Mouse (Mus musculus) embryonic facial prominence, embryonic 11.5 days (tissue): ENCODE data around the gene Cpsf2. TPM values are rescaled to one million over a fixed set of nuclear protein-coding genes. Genes with fewer than 3 reads are reported as not detected.

Experiments
- ATAC-seq: fragments of 200-750 bp; cut with Nextera tagmentation; replicated peaks from 2 replicates; pipeline ENCODE4 v1.8.0; 2017; ENCODE audit warnings: low read depth; ENCODE audit not compliant: insufficient number of reproducible peaks, low FRiP score, low TSS enrichment
- DNase-seq: peaks from one replicate; pipeline ENCODE4 v3.0.0-alpha.2; 2015; ENCODE audit warnings: low spot score
- H3K27ac ChIP-seq: fragments of 300-500 bp; sonication (generic); replicated peaks from 2 replicates; pipeline ENCODE4 v1.5.1; 2014; ENCODE audit warnings: mild to moderate bottlenecking, low read depth, low read length, control low read depth
- H3K27me3 ChIP-seq: fragments of 300-500 bp; sonication (generic); 2 replicates; pipeline ENCODE4 v1.6.1; 2014; ENCODE audit warnings: mild to moderate bottlenecking, low read length, moderate library complexity, mixed read lengths; ENCODE audit not compliant: control insufficient read depth, insufficient read depth
- H3K36me3 ChIP-seq: fragments of 300-500 bp; sonication (generic); replicated peaks from 2 replicates; pipeline ENCODE4 v1.6.1; 2014; ENCODE audit warnings: low read depth, mild to moderate bottlenecking, low read length, moderate library complexity, mixed read lengths; ENCODE audit not compliant: control insufficient read depth, insufficient read depth
- H3K4me1 ChIP-seq: fragments of 300-500 bp; sonication (generic); 2 replicates; pipeline ENCODE4 v1.6.1; 2014; ENCODE audit warnings: low read length, mixed read lengths; ENCODE audit not compliant: control insufficient read depth, insufficient read depth
- H3K4me2 ChIP-seq: fragments of 300-500 bp; sonication (generic); 2 replicates; pipeline ENCODE4 v1.6.1; 2014; ENCODE audit warnings: low read depth, mild to moderate bottlenecking, control low read depth, low read length, moderate library complexity
- H3K4me3 ChIP-seq: fragments of 300-500 bp; sonication (generic); 2 replicates; pipeline ENCODE4 v1.5.1; 2014; ENCODE audit warnings: low read depth, low read length, control low read depth
- H3K9ac ChIP-seq: fragments of 300-500 bp; sonication (generic); replicated peaks from 2 replicates; pipeline ENCODE4 v1.6.1; 2014; ENCODE audit warnings: mild to moderate bottlenecking, control low read depth, low read length
- H3K9me3 ChIP-seq: fragments of 300-500 bp; sonication (generic); replicated peaks from 2 replicates; pipeline ENCODE4 v1.6.1; 2016; ENCODE audit warnings: mild to moderate bottlenecking, low read length, inconsistent platforms, mixed read lengths; ENCODE audit not compliant: control insufficient read depth
- WGBS: fragments of 180-500 bp; shearing (Covaris S2); extraction: QIAGEN DNeasy Blood & Tissue Kit; methylation state at CpG from one replicate; pipeline ENCODE4 v1.1.7; 2014; 5-methylcytosine and 5-hydroxymethylcytosine counted together
- polyA plus RNA-seq: library from polyadenylated mRNA; unstranded; fragments of >200 nt; fragmentation: Nextera tagmentation; extraction: Ambion mirVana; gene quantifications from 2 replicates; pipeline ENCODE4 v1.2.1, GENCODE M21; 2014

The Cpsf2 gene
- polyA plus RNA-seq, 1 experiment from 2014 or later, result 46.5 TPM

DNA sequence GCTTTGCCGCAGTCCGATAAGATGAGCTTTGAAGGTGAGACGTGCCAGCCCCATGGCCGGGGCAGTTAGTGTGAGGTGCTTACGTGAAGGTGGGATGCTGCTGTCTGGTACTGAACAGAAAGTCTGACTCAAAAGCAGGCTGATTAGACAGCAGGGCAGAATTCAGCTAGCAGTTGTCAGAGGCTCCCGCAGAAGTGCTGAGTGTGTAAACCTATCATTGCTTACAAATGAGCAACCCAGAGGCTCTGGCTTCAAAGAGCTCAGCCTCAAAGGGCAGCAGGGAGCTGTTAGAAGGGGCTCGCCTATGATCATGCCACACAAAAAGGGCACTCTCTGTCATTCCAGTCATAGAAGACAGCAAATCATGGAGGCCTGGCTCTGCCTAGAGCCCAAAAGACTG, 66.5 kb downstream of the Cpsf2 start:
- 70% methylated on average over 7 of the region's 7 CpGs for WGBS
- H3K36me3 ChIP-seq, result no peaks in the 10 kb centered on the region
- H3K27me3 ChIP-seq, result no peaks in the 10 kb centered on the region
- DNase-seq (no peak), ATAC-seq (no peak)
- H3K4me2 ChIP-seq, result no peak overlapping the region
- H3K4me1 ChIP-seq, result no peaks in the 10 kb centered on the region
- H3K9ac ChIP-seq, result no peak overlapping the region
- H3K4me3 ChIP-seq, result no peak overlapping the region
- H3K27ac ChIP-seq, result no peak overlapping the region
- no peaks in the 10 kb centered on the region for H3K9me3 ChIP-seq

DNA sequence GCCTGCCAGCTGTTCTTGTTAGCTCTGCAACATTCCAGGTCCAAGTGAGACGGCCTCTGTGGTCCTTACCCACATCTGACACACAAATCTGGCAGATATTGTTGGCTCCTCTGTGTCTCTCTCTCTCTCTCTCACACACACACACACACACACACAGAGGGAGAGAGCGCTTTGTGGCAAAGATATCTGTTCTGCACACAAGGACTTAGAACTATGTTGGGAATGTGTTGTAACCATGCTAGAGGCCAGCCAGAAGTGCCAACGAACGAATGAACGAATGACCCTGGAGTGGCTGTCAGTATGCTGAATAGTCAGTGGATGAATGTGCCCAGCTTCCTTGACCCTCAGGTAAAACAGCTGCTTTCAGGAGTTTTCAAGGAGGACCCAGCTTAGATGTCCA, 68.1 kb downstream of the Cpsf2 start:
- Histone ChIP-seq H3K4me1 (no peaks in the 10 kb centered on the region), H3K9me3 (no peaks in the 10 kb centered on the region), H3K27me3 (no peaks in the 10 kb centered on the region), H3K4me2 (no peak overlapping the region), H3K4me3 (no peak overlapping the region), H3K27ac (no peak overlapping the region), H3K36me3 (no peaks in the 10 kb centered on the region), H3K9ac (no peak overlapping the region)
- DNase-seq (no peak), ATAC-seq (no peak)
- WGBS, result 82% methylated on average over 5 of the region's 5 CpGs

DNA sequence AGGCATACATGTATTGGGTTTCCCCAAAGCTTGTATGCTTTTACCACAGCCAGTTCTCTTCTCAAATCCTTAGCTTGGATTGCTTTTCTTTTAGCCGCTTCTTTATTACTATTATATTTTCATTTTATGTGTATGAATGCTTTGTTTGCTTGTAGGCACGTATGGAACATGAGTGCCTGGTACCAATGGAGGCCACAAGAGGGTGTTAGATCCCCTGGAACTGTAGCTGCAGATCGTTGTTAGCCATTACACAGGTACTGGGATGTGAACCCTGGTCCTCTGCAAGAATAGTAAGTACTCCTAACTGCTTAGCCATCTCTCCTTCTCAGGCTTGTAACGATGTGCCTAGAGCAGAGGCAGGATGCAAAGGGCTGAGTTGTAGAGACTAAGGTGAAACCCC, 78.4 kb downstream of the Cpsf2 start:
- H3K36me3 ChIP-seq, result no peaks in the 10 kb centered on the region
- ATAC-seq, result no peak

DNA sequence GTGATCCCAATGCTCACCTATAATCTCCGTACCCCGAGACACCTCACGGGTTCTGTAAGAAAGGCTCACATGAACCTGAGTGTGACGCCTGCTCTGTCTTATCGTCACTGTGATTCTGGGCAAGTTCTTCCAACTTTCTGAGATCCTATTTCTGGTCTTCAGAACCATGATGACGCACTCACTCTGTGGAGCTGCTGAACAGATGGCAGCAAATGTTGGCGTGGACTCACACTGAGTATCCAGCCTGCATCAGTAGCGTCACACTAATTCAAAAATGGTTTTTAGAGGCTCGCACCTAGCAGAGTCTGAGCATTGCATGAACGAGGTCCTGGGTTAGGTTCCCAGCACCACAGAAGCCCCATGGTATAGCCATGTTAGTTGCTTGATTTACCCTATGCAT, 80.0 kb downstream of the Cpsf2 start:
- Histone ChIP-seq H3K4me2 (no peak overlapping the region), H3K27ac (no peak overlapping the region), H3K9me3 (no peaks in the 10 kb centered on the region), H3K4me3 (no peak overlapping the region), H3K27me3 (no peaks in the 10 kb centered on the region), H3K4me1 (no peaks in the 10 kb centered on the region), H3K36me3 (no peaks in the 10 kb centered on the region), H3K9ac (no peak overlapping the region)
- ATAC-seq (no peak), DNase-seq (no peak)
- 89% methylated on average over 10 of the region's 10 CpGs for WGBS

More for the DNA sequence above, 78.4 kb downstream of the Cpsf2 start:
- Histone ChIP-seq H3K4me3 (no peak overlapping the region), H3K4me2 (no peak overlapping the region), H3K9ac (no peak overlapping the region), H3K4me1 (no peaks in the 10 kb centered on the region), H3K27me3 (no peaks in the 10 kb centered on the region), H3K27ac (no peak overlapping the region), H3K9me3 (no peaks in the 10 kb centered on the region)
- DNase-seq, result no peak
- 80% methylated on average over 4 of the region's 4 CpGs for WGBS

Other genes with a start within 250 kb of the Cpsf2 start
- 28.7 and 31.2 TPM in 2 replicates for gene Fbln5, start 156.9 kb upstream of the Cpsf2 start, polyA plus RNA-seq
- 10.8 and 14.2 TPM in 2 replicates for gene Trip11, start 62.7 kb upstream of the Cpsf2 start, polyA plus RNA-seq
- 13.1 and 14.1 TPM in 2 replicates for gene Atxn3, start 17.7 kb upstream of the Cpsf2 start, polyA plus RNA-seq
- gene Slc24a4, start 152.7 kb downstream of the Cpsf2 start, polyA plus RNA-seq, result 0.04 and 0.24 TPM in 2 replicates